Mouse (Mus musculus): ENCODE measurements at regions not wholly inside any gene's neighbourhood (a gene's known extent, or its start where the extent isn't known, plus 50 kb on each side); places are given as distances from the start of the nearest gene placed in this dataset.
A peak's percentile ranks its signal among the peaks of the same experiment; 100 is the strongest.

DNA sequence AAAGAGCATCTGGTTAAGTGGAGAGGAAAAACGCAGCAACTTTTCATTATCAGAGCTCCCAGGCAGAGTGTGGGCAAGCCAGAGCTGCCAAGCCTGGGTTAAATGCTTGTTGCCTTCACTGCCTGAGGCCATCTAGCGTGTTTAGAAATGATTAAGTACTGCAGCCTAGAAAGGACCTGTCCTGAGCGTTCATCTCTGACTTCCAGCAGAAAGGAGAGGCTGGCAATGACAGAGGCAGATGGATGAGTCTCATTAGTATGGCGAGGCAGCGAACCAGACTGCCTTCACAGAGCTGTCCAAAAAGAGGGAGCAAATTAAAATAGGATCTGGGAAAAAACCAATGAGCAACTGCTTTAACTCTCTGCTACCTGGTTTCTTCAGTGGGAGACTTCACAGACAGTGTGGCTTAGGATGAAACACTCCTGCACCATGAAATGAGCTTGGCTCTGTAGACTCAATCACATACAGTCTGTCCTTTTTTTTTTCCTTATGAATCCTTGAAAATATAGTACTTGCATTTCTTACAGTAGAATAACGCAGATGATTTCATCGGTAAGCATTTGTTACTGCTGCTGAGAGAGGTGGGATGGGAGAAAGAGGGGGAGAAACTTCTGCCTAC, 458.7 kb upstream of the Pou3f2 start:
- 27% methylated on average over 7 of the region's 7 CpGs for WGBS
- Histone ChIP-seq H3K27ac (ENCODE audit: insufficient read depth, low read length) (no peak overlapping the region), H3K4me1 (ENCODE audit: control insufficient read depth, insufficient read depth, low read length) (no peaks in the 10 kb centered on the region), H3K27me3 (ENCODE audit: control insufficient read depth, insufficient read depth, low read length) (no peaks in the 10 kb centered on the region; the same call in 1 of the 2 replicates), H3K4me3 (replicated peaks; ENCODE audit: insufficient read depth, low read depth, low read length) (no peak overlapping the region)
- TF ChIP-seq CTCF (IDR thresholded peaks at IDR 0.05; ENCODE audit: borderline replicate concordance, insufficient read depth, low read depth, low read length) (no peak), POLR2A (IDR thresholded peaks at IDR 0.05; ENCODE audit: borderline replicate concordance, insufficient read depth, low read length) (no peak)
- peak in 1 of 2 experiments; percentile 6 for DNase-seq

DNA sequence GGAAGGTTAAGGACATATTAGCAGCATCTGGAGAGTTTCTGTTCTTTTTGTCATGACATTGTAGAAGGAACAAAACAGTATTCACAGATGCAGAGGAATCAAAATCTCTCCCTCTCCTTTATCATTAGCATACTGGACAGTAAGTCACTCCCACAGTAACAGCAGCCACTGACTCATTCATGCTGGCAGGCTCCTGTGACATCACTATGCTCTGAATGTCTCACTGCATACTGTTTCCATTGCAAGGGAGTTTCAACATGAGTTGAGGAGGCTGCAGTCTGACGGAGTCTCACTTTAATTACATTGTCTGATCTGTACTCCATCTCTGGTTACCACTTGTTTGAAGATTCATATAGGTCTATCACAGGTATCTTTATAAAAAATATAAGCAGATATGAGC, 450.1 kb upstream of the Pou3f2 start:
- H3K4me1 ChIP-seq (ENCODE audit: control insufficient read depth, insufficient read depth, low read length) = no peaks in the 10 kb centered on the region
- H3K4me3 ChIP-seq (replicated peaks; ENCODE audit: insufficient read depth, low read depth, low read length) = no peak overlapping the region
- H3K27ac ChIP-seq (ENCODE audit: insufficient read depth, low read length) = no peak overlapping the region
- no peak for DNase-seq
- 75% methylated on average over 1 of the region's 1 CpGs for WGBS
- no peak for TF ChIP-seq POLR2A (IDR thresholded peaks at IDR 0.05; ENCODE audit: borderline replicate concordance, insufficient read depth, low read length)
- TF ChIP-seq CTCF (IDR thresholded peaks at IDR 0.05; ENCODE audit: borderline replicate concordance, insufficient read depth, low read depth, low read length) = no peak
- no peaks in the 10 kb centered on the region for H3K27me3 ChIP-seq (ENCODE audit: control insufficient read depth, insufficient read depth, low read length)

DNA sequence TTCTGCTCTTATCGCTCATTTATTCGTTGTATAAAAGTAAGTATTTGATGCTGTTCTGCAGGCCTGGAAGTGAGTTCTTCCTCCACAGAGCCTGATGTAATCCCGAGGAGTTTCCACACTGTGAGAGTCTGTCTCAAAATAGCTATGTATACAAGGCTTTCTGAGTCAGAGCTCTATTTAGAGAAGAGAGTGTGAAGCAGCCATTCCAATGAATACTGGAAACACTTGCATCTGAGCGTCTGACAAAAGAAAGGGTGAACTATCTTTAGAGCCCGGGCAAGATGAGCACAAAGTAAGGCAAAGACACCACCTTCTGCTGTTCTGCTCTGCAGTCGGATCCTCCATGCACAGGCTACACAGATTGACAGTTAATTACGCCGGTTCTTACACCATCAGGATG, 436.0 kb upstream of the Pou3f2 start:
- no peaks in the 10 kb centered on the region for H3K4me1 ChIP-seq (ENCODE audit: control insufficient read depth, insufficient read depth, low read length)
- H3K27me3 ChIP-seq (ENCODE audit: control insufficient read depth, insufficient read depth, low read length) = no peaks in the 10 kb centered on the region
- H3K4me3 ChIP-seq (replicated peaks; ENCODE audit: insufficient read depth, low read depth, low read length) = no peak overlapping the region
- 90% methylated on average over 8 of the region's 8 CpGs for WGBS
- H3K27ac ChIP-seq (ENCODE audit: insufficient read depth, low read length) = no peak overlapping the region
- no peak for DNase-seq
- TF ChIP-seq POLR2A (IDR thresholded peaks at IDR 0.05; ENCODE audit: borderline replicate concordance, insufficient read depth, low read length) = no peak
- no peak for TF ChIP-seq CTCF (IDR thresholded peaks at IDR 0.05; ENCODE audit: borderline replicate concordance, insufficient read depth, low read depth, low read length)

DNA sequence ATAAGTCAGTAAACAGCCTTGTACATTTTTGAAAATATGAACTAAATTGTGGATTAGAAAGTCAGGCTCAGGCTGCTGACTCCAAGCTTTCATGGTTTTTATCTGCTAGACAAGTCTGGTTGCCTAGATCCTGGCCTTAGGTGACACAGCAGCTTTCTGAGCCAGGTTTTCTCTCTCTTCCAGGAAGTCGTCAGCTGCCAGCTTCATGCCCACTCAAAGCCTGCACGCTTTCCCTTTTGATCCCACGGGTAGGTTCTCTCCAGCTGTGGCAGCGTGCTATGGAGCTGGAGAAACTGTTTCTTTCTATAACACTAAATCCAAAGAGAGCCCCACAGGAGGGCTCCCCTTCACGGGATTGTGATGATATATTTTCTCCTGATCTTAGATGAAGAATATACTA, 426.7 kb upstream of the Pou3f2 start:
- Histone ChIP-seq H3K27me3 (ENCODE audit: control insufficient read depth, insufficient read depth, low read length) (no peaks in the 10 kb centered on the region), H3K27ac (ENCODE audit: insufficient read depth, low read length) (no peak overlapping the region), H3K4me1 (ENCODE audit: control insufficient read depth, insufficient read depth, low read length) (no peaks in the 10 kb centered on the region), H3K4me3 (replicated peaks; ENCODE audit: insufficient read depth, low read depth, low read length) (no peak overlapping the region)
- WGBS = 15% methylated on average over 5 of the region's 5 CpGs
- no peak for DNase-seq
- TF ChIP-seq CTCF (IDR thresholded peaks at IDR 0.05; ENCODE audit: borderline replicate concordance, insufficient read depth, low read depth, low read length) (no peak), POLR2A (IDR thresholded peaks at IDR 0.05; ENCODE audit: borderline replicate concordance, insufficient read depth, low read length) (no peak)

DNA sequence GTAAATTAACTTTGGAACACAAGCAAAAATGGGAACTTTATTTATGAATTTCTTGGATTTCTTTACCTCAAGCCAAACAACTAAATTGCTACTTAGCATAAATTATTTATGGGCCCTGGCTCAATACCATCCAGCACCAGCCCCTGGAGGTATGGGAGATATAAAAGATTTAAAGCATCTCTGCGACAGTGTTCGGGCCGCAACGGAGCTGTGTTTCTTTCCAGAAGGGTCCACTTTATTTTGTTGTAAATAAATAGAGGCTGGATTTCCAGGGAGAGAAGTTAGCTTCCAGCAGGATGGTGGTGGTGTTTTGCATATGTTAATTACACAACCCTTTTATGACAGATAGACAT, 404.5 kb upstream of the Pou3f2 start:
- Histone ChIP-seq H3K27me3 (ENCODE audit: control insufficient read depth, insufficient read depth, low read length) (no peaks in the 10 kb centered on the region), H3K4me3 (replicated peaks; ENCODE audit: insufficient read depth, low read depth, low read length) (no peak overlapping the region), H3K27ac (ENCODE audit: insufficient read depth, low read length) (no peak overlapping the region), H3K4me1 (ENCODE audit: control insufficient read depth, insufficient read depth, low read length) (no peaks in the 10 kb centered on the region)
- WGBS = 87% methylated on average over 4 of the region's 4 CpGs
- DNase-seq = no peak
- TF ChIP-seq POLR2A (IDR thresholded peaks at IDR 0.05; ENCODE audit: borderline replicate concordance, insufficient read depth, low read length) (no peak), CTCF (IDR thresholded peaks at IDR 0.05; ENCODE audit: borderline replicate concordance, insufficient read depth, low read depth, low read length) (no peak)

DNA sequence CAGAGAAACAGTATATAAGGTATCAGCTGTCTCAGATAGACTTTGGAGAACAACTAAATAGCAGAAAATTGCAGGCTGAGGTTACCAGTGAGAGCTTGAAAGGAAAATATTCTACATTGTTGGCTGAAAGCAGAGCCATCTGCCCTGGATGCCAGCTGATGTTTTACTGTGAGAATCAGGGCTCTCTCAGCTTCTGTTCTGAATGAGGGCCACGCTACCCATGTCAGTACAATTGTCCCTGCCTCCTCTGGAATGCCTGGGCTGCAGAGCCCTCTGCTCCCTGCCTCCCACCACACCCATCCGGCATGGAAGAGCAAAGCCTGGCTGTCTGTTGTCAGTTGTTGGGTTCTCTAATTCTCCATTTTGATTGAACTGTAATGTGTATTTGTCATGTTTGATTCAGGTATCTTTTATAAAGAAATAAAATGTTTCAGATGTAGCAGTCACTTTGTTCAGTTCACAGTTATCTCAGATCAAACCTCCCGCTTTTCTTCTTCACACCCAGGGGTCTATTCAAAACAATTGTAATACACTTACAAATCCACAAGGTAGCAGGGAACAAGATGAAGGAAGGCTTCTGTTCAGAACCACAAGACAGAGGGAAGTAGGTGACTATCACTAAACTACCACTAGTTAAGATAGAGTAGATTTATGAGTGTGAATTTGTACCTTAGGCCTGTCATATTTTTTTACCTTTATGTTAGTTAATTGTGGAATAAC, 404.0 kb upstream of the Pou3f2 start:
- no peak overlapping the region for H3K4me3 ChIP-seq (replicated peaks; ENCODE audit: insufficient read depth, low read depth, low read length)
- DNase-seq = no peak
- TF ChIP-seq CTCF (IDR thresholded peaks at IDR 0.05; ENCODE audit: borderline replicate concordance, insufficient read depth, low read depth, low read length) (no peak), POLR2A (IDR thresholded peaks at IDR 0.05; ENCODE audit: borderline replicate concordance, insufficient read depth, low read length) (no peak)
- no peaks in the 10 kb centered on the region for H3K4me1 ChIP-seq (ENCODE audit: control insufficient read depth, insufficient read depth, low read length)
- no peaks in the 10 kb centered on the region for H3K27me3 ChIP-seq (ENCODE audit: control insufficient read depth, insufficient read depth, low read length)
- no peak overlapping the region for H3K27ac ChIP-seq (ENCODE audit: insufficient read depth, low read length)
- 34% methylated on average over 3 of the region's 3 CpGs for WGBS

DNA sequence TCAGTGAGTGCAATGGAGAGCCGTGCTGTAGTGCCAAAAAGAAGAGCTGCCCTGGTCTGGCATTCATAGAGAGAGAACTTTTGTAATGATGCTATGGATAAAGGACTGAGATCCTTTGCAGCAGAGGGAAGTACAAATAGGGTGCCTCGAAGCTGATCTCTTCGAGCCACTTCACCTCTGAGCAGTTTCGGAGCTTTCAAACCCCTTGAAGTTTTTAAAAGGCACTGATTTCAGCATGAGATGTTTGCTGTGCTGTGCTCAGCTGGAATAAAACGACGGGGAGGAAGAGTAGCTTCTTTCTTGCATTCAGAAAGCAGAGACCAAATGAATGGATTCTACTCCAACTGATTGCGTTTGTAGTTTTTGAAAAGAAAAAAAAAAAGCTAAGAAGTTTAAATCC, 392.5 kb upstream of the Pou3f2 start:
- Histone ChIP-seq H3K4me1 (ENCODE audit: control insufficient read depth, insufficient read depth, low read length) (no peaks in the 10 kb centered on the region), H3K4me3 (replicated peaks; ENCODE audit: insufficient read depth, low read depth, low read length) (no peak overlapping the region), H3K27ac (ENCODE audit: insufficient read depth, low read length) (no peak overlapping the region), H3K27me3 (ENCODE audit: control insufficient read depth, insufficient read depth, low read length) (no peaks in the 10 kb centered on the region)
- 14% methylated on average over 7 of the region's 7 CpGs for WGBS
- no peak for DNase-seq
- TF ChIP-seq POLR2A (IDR thresholded peaks at IDR 0.05; ENCODE audit: borderline replicate concordance, insufficient read depth, low read length) (no peak), CTCF (IDR thresholded peaks at IDR 0.05; ENCODE audit: borderline replicate concordance, insufficient read depth, low read depth, low read length) (no peak)

DNA sequence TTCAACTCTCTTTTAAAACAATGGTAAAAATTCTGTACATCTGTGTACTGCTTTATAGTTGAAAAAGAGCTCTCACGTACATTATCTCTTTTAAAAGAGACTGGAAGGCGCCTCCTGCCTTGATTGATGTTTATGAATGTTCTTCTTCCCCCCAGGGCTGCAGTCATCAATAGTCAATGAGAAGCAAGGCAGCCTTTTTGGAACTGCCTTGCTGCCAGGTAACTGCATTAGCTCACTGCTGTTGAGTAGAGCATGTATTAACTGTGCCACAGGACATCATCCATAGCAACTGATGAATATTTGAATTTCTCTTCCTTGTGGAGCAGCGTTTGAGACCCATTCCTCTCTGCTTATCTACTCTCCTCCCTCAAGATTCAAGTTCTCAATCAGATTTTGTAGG, 387.2 kb upstream of the Pou3f2 start:
- no peak overlapping the region for H3K4me3 ChIP-seq (replicated peaks; ENCODE audit: insufficient read depth, low read depth, low read length)
- H3K4me1 ChIP-seq (ENCODE audit: control insufficient read depth, insufficient read depth, low read length) = no peaks in the 10 kb centered on the region
- DNase-seq = no peak
- no peaks in the 10 kb centered on the region for H3K27me3 ChIP-seq (ENCODE audit: control insufficient read depth, insufficient read depth, low read length)
- no peak overlapping the region for H3K27ac ChIP-seq (ENCODE audit: insufficient read depth, low read length)
- no peak for TF ChIP-seq POLR2A (IDR thresholded peaks at IDR 0.05; ENCODE audit: borderline replicate concordance, insufficient read depth, low read length)
- TF ChIP-seq CTCF (IDR thresholded peaks at IDR 0.05; ENCODE audit: borderline replicate concordance, insufficient read depth, low read depth, low read length) = no peak
- WGBS = 83% methylated on average over 3 of the region's 3 CpGs

Data from cerebellum, adult 2 months (tissue).